Mouse (Mus musculus) hindbrain, embryonic 13.5 days (tissue): ENCODE results near the gene Plekhm2. TPM values are rescaled to one million over a fixed set of nuclear protein-coding genes. Genes with fewer than 3 reads are reported as not detected.

Source experiments
- ATAC-seq: fragments of 200-750 bp; cut with Nextera tagmentation; 2 replicates; pipeline ENCODE4 v1.8.0; 2017; ENCODE audit warnings: moderate TSS enrichment; ENCODE audit not compliant: low FRiP score
- H3K27ac ChIP-seq: fragments of 300-500 bp; sonication (generic); 2 replicates; pipeline ENCODE4 v1.5.1; 2015; ENCODE audit warnings: inconsistent platforms, mild to moderate bottlenecking, moderate library complexity
- H3K27me3 ChIP-seq: fragments of 300-500 bp; sonication (generic); 2 replicates; pipeline ENCODE4 v1.6.1; 2015; ENCODE audit warnings: mild to moderate bottlenecking, inconsistent platforms
- H3K36me3 ChIP-seq: fragments of 300-500 bp; sonication (generic); 2 replicates; pipeline ENCODE4 v1.6.1; 2015; ENCODE audit warnings: mild to moderate bottlenecking, inconsistent platforms
- H3K4me1 ChIP-seq: fragments of 300-500 bp; sonication (generic); replicated peaks from 2 replicates; pipeline ENCODE4 v1.6.1; 2015; ENCODE audit warnings: inconsistent platforms
- H3K4me2 ChIP-seq: fragments of 300-500 bp; sonication (generic); 2 replicates; pipeline ENCODE4 v1.6.1; 2015; ENCODE audit warnings: inconsistent platforms, mild to moderate bottlenecking, moderate library complexity
- H3K4me3 ChIP-seq: fragments of 300-500 bp; sonication (generic); 2 replicates; pipeline ENCODE4 v1.5.1; 2015; ENCODE audit warnings: mild to moderate bottlenecking, inconsistent platforms
- H3K9ac ChIP-seq: fragments of 300-500 bp; sonication (generic); 2 replicates; pipeline ENCODE4 v1.6.1; 2015; ENCODE audit warnings: mild to moderate bottlenecking, inconsistent platforms
- H3K9me3 ChIP-seq: fragments of 300-500 bp; sonication (generic); 2 replicates; pipeline ENCODE4 v1.6.1; 2016; ENCODE audit warnings: inconsistent platforms
- WGBS: fragments of 180-500 bp; shearing (Covaris S2); methylation state at CpG from one replicate; pipeline ENCODE4 v1.1.7; 2015; 5-methylcytosine and 5-hydroxymethylcytosine counted together
- polyA plus RNA-seq: library from polyadenylated mRNA; unstranded; fragments of >200 nt; fragmentation: Nextera tagmentation; extraction: Ambion mirVana; gene quantifications from 2 replicates; pipeline ENCODE4 v1.2.1, GENCODE M21; 2015

Gene Plekhm2
- polyA plus RNA-seq, 1 experiment from 2014 or later = 6.9 TPM

DNA sequence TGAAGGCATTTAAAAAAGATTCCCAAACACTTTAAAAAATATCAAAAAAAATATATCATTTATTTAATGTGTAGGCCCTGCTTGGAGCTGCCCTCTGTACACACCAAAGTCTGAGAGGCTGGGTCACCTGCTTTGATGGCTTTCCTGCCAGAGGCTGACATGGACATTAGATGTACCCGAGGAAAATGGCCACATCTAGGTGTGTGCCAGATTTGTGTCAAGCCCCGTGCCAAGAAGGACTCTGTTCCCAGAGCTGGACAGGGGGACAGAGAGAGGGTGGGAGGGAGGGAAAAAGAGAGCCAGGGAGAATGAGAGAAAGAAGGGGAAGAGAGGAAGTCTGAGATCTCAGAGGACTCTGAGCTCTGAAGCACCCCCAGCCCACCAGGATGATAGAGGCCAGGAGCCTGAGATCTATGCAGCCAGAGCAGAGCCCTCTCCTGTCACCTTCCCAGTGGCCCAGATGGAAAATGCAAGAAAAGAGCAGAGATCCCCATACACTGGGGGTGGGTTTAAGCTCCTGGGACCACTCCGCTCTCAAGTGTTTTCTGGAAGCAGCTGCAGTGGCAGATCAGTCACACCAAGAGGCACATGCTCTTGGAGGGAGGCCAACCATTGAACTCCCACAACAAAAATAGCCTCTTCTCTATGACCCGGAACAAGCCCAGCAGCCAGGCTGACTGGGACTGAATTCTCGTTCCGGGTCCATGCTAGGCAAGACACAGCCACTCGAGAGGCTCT is 21.4 kb downstream of the Plekhm2 start:
- ATAC-seq = peak; percentile 67; the same call in 1 of the 2 replicates
- no peaks in the 10 kb centered on the region for H3K9me3 ChIP-seq
- H3K27me3 ChIP-seq = no peaks in the 10 kb centered on the region
- peak overlapping the region; percentile 86 for H3K27ac ChIP-seq
- 0 out of 2 replicates have a peak overlapping the region, but pooled peaks have one; percentile 15 for H3K4me2 ChIP-seq
- peaks cover 51% of the 10 kb centered on the region for H3K36me3 ChIP-seq
- no peak overlapping the region for H3K9ac ChIP-seq
- peaks cover 18% of the 10 kb centered on the region for H3K4me1 ChIP-seq
- H3K4me3 ChIP-seq = no peak overlapping the region
- WGBS = 32% methylated on average over 7 of the region's 7 CpGs

DNA sequence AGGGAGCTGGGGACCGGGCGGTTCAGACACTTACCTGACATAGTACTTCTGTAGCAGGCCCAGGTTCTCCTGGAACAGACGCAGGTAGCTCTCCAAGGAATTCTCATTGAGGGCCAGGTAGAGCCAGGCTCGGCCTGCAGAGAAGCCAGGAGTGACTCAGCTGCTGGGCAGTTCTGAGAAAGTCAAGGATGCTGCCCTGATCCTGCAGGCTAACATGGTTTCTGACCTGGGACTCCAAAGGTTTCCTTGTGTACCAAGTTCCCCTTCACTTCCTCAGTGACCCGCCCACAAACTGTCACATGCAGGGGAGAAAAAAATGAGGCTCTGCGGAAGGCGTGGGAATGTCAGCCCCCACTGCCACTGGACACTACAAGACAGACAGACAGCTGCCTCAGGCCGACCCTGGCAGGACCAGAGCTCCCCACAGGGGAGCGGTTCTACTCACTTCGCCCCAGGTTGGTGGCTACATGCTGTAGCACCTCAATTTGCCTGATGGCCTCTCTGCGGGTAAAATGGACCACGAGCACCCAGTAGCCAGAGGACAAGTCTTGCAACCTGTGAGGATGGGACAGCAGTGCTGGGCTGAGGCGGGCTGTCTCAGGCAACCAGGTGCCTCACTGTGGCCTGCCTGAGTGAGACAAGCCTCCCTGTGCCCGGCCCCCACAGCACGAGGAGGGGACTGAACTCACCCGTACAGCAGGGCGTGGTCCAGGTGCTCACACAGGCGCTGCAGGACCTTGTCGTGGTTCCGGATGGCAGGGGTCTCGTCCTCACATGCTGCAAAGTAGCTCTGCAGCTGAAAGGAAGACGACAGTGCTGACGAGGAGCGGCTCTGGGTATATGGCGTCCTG is 22.5 kb downstream of the Plekhm2 start:
- Histone ChIP-seq H3K9ac (no peak overlapping the region), H3K36me3 (peaks cover 55% of the 10 kb centered on the region), H3K4me1 (peaks cover 16% of the 10 kb centered on the region), H3K9me3 (no peaks in the 10 kb centered on the region), H3K4me2 (no peak overlapping the region), H3K27me3 (no peaks in the 10 kb centered on the region), H3K27ac (peak overlapping the region; percentile 60), H3K4me3 (no peak overlapping the region)
- ATAC-seq = no peak
- WGBS = 92% methylated on average over 25 of the region's 25 CpGs

DNA sequence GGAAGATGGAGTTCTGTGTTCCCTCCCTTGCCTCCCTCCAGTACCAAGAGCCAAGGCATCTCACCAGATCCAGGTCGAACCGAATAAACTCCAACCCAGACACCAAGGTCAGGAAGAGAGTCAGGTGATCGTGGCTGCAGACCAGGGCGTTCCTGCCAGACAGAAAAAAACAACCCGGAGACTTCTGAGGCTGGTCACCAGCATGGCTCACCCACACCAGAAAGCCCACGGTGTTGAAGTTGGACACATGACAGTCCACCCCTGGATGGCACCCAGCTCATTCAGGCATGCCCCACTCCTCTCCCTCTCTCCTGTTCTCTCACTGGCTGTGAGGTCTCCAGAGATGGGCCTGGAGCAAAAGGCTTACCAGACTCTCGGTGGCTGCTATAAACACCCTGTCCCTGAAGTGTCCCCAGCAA is 23.3 kb downstream of the Plekhm2 start:
- Histone ChIP-seq H3K36me3 (peaks cover 60% of the 10 kb centered on the region), H3K9ac (no peak overlapping the region), H3K4me1 (peaks cover 16% of the 10 kb centered on the region), H3K4me3 (no peak overlapping the region), H3K27me3 (no peaks in the 10 kb centered on the region), H3K27ac (no peak overlapping the region), H3K4me2 (no peak overlapping the region), H3K9me3 (no peaks in the 10 kb centered on the region)
- no peak for ATAC-seq
- WGBS = 92% methylated on average over 7 of the region's 7 CpGs

DNA sequence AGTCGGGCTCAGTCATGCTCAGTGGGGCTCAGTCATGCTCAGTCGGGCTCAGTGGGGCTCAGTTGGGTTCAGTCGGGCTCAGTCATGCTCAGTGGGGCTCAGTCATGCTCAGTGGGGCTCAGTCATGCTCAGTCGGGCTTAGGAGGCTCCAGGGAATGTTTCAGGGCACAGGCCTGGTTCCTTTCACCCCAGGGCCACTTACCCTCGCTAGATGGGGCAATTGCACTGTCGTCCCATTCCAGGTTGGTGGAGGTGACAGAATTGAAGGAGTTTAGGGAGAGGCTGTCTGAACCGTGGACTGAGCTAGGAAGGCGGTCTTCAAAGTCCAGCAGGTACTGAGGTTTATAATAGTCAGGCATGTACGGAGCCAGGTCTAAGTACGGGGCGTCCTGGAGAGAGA is 25.2 kb downstream of the Plekhm2 start:
- Histone ChIP-seq H3K27ac (no peak overlapping the region), H3K9me3 (no peaks in the 10 kb centered on the region), H3K4me3 (no peak overlapping the region), H3K9ac (no peak overlapping the region), H3K27me3 (no peaks in the 10 kb centered on the region), H3K36me3 (peaks cover 69% of the 10 kb centered on the region), H3K4me1 (peaks cover 16% of the 10 kb centered on the region), H3K4me2 (no peak overlapping the region)
- ATAC-seq = no peak
- WGBS = 71% methylated on average over 11 of the region's 11 CpGs

DNA sequence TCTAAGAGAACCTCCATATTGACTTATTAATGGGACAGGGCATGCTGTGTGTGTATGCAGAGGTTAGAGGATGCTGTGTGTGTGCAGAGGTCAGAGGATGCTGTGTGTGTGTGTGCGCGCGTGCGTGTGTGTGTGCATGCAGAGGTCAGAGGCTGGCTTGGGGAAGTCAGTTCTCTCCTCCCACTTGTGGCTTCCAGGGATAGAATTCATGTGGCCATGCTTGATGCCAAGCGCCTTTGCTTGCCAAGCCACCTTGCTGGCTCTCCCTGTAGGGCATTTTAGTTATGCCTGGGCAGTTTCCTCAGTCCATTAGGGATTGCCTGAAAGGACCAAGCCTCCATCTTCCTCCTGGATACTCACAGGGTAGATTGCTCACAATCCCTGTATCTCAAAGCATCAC is 28.0 kb downstream of the Plekhm2 start:
- H3K36me3 ChIP-seq = peaks cover 86% of the 10 kb centered on the region
- H3K27me3 ChIP-seq = no peaks in the 10 kb centered on the region
- no peak for ATAC-seq
- H3K9me3 ChIP-seq = no peaks in the 10 kb centered on the region
- no peak overlapping the region for H3K27ac ChIP-seq
- no peak overlapping the region for H3K4me2 ChIP-seq
- H3K4me1 ChIP-seq = no peaks in the 10 kb centered on the region
- WGBS = 96% methylated on average over 5 of the region's 5 CpGs
- no peak overlapping the region for H3K9ac ChIP-seq
- no peak overlapping the region for H3K4me3 ChIP-seq

DNA sequence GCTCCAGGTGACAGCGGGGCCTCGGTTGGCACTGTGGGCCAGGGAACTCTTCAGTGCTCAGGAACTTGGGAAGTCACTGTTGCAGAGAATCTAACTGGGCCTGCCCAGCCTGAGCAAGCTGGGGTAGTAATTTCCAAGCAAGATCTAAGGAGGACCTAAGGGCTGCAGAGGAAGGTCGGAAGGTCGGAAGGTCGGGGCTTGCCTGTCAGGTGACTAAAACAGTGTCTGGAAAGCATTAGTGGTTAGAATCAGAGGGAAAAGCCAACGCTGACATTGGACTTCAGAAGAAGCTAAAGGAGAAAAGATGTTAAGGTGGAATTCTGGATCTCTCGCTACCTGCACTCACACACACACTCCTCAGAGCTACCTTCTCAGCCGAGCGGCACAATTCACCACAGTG is 28.7 kb downstream of the Plekhm2 start:
- Histone ChIP-seq H3K9me3 (no peaks in the 10 kb centered on the region), H3K27me3 (no peaks in the 10 kb centered on the region), H3K4me1 (no peaks in the 10 kb centered on the region), H3K9ac (no peak overlapping the region), H3K4me2 (no peak overlapping the region), H3K4me3 (no peak overlapping the region), H3K27ac (no peak overlapping the region), H3K36me3 (peaks cover 86% of the 10 kb centered on the region)
- no peak for ATAC-seq
- 89% methylated on average over 9 of the region's 9 CpGs for WGBS

DNA sequence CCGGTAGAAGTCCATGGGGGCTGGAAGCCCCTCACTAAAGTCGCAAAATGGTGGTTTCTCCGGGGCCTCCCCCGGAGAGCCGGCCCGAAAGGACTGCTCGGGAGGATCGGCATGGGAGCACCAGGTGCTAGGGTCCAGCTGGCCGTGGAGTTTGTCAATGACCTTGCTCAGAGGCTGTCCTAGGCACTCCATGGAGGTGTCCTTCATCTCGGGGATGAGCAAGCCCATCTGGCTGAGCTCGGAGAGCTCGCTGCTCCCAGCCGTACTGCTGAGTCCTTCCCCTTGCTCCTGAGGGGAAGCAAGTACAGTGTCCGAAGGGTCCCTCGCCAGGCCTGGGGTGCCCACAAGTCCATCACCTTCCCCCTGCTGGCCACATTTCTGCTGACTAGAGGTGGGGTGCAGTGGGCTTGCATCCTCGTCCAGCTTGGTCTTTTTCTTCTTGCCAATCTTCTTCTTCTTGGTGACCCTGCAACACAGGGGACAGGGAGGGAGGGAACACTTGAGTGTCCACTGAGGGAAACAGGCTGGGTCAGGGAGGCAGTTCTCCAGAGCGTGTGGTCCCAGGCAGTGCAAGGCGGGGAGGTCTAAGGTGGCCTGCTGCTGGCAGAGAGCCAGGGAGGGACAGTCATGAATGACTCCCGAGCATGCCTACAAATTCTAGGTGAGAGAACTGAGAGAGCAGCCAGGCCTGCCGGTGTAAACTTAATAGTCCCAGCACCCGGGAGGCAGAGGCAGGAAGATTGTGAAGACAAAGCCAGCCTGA is 32.4 kb downstream of the Plekhm2 start:
- no peak for ATAC-seq
- Histone ChIP-seq H3K4me1 (no peaks in the 10 kb centered on the region), H3K27me3 (no peaks in the 10 kb centered on the region), H3K27ac (no peak overlapping the region), H3K9ac (no peak overlapping the region), H3K4me3 (no peak overlapping the region), H3K36me3 (peaks cover 89% of the 10 kb centered on the region), H3K4me2 (no peak overlapping the region), H3K9me3 (no peaks in the 10 kb centered on the region)
- 94% methylated on average over 21 of the region's 21 CpGs for WGBS

DNA sequence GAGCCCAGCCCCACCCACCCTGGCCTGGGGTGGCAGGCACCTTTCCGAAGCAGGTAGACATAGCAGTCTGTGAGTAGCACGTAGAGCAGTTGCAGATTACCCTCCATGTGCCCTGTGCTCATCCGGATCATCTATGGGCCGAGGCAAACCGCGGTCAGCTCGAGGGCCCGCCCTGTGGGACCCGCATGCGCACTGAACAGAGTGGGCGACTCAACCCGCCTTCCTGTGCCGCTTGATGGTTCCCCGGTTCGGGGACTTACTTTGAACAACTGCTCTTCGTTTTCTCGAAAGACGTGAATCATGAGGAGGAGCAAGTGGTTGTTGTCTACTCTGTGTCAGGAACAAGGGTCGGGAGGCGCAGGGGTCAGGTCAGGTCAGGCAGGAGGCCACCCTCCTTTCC is 33.4 kb downstream of the Plekhm2 start:
- Histone ChIP-seq H3K4me1 (no peaks in the 10 kb centered on the region), H3K27ac (no peak overlapping the region), H3K27me3 (no peaks in the 10 kb centered on the region), H3K9ac (no peak overlapping the region), H3K9me3 (no peaks in the 10 kb centered on the region), H3K4me3 (no peak overlapping the region), H3K4me2 (no peak overlapping the region), H3K36me3 (peaks cover 89% of the 10 kb centered on the region)
- 96% methylated on average over 20 of the region's 20 CpGs for WGBS
- no peak for ATAC-seq

DNA sequence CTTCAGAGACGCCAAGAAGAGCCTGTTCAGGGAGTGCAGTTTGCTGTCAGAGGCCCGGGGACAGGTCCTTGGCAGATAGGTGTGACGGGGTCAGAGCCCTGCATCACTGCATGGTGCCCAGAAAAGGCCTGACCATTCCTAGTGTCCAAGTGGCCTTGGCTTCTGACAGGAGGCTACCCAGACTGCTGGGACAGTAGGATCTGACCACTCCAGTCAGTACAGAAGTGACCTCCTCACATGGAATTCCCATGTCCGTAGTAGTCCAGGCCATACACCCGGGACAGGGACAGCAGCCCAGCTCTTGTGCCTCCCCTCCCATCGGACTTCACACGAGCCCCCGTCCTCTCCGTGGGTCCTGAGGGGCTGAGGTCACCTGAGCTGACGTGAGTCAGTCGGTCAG is 34.7 kb downstream of the Plekhm2 start:
- Histone ChIP-seq H3K9me3 (no peaks in the 10 kb centered on the region), H3K4me1 (no peaks in the 10 kb centered on the region), H3K27ac (no peak overlapping the region), H3K4me3 (no peak overlapping the region), H3K4me2 (no peak overlapping the region), H3K9ac (no peak overlapping the region; the same call in 1 of the 2 replicates), H3K27me3 (no peaks in the 10 kb centered on the region), H3K36me3 (peaks cover 97% of the 10 kb centered on the region)
- 95% methylated on average over 11 of the region's 11 CpGs for WGBS
- no peak for ATAC-seq

DNA sequence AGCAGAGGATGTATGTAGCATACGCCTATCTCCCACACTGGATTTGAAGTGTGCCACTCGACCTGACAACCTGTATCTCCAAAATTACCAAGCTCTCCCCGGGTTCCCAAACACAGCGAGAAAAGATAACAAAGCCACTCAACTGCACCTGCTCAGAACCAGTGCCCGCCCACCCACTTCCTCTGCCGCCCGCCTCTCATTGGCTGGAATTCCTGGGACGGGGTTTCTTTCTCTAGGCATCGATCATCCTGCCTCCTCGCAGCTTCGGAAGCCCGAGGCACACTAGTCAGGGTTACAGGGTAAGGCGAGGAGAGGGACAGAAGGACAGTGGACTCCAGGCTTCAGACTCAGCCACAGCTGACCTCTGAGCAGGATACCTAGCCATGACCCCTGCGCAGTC is 36.0 kb downstream of the Plekhm2 start:
- no peak overlapping the region for H3K9ac ChIP-seq
- no peak overlapping the region for H3K4me3 ChIP-seq
- no peaks in the 10 kb centered on the region for H3K9me3 ChIP-seq
- no peak overlapping the region for H3K27ac ChIP-seq
- H3K4me1 ChIP-seq = 0 out of 2 replicates have a peak, but pooled peaks cover 1% of the 10 kb centered on the region
- H3K4me2 ChIP-seq = no peak overlapping the region
- peaks cover 88% of the 10 kb centered on the region for H3K36me3 ChIP-seq
- H3K27me3 ChIP-seq = no peaks in the 10 kb centered on the region
- no peak for ATAC-seq
- WGBS = 81% methylated on average over 14 of the region's 14 CpGs

DNA sequence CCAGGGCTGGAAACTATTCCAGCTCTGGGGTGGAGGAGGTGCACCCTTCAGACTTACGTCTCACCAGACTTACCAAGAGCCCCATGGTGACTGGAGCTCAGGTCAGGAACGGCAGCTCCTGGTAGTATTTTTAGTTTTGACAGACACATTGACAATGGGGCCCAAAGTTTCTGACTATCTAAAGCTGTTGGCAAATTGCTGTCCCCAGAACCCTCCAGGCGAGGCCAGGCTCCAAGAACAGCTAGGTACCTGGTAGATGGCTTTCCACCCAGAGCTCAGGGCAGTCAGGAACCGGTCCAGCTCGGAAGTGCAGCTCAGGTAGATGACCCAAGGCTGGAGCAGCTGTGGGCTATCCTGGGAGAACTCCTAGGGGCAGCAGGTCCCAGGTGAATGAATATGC is 37.2 kb downstream of the Plekhm2 start:
- 0 out of 2 replicates have a peak, but pooled peaks cover 3% of the 10 kb centered on the region for H3K4me1 ChIP-seq
- H3K9ac ChIP-seq = no peak overlapping the region
- 85% methylated on average over 5 of the region's 5 CpGs for WGBS
- peaks cover 77% of the 10 kb centered on the region for H3K36me3 ChIP-seq
- H3K9me3 ChIP-seq = no peaks in the 10 kb centered on the region
- no peak overlapping the region for H3K4me3 ChIP-seq
- no peak overlapping the region for H3K27ac ChIP-seq
- ATAC-seq = no peak
- no peaks in the 10 kb centered on the region for H3K27me3 ChIP-seq
- no peak overlapping the region for H3K4me2 ChIP-seq
